Mouse (Mus musculus) heart, embryonic 15.5 days (tissue): ENCODE measurements around the gene Zbtb21. TPM values are rescaled to one million over a fixed set of nuclear protein-coding genes. Genes with fewer than 3 reads are reported as not detected.

Source experiments
- ATAC-seq: fragments of 200-750 bp; cut with Nextera tagmentation; replicated peaks from 2 replicates; pipeline ENCODE4 v1.8.0; 2017; ENCODE audit warnings: low read depth, moderate TSS enrichment; ENCODE audit not compliant: insufficient number of reproducible peaks, insufficient read depth, low FRiP score
- H3K27ac ChIP-seq: fragments of 300-500 bp; sonication (generic); 2 replicates; pipeline ENCODE4 v1.5.1; 2015; ENCODE audit warnings: mild to moderate bottlenecking, inconsistent platforms
- H3K27me3 ChIP-seq: fragments of 300-500 bp; sonication (generic); 2 replicates; pipeline ENCODE4 v1.6.1; 2015; ENCODE audit warnings: inconsistent platforms
- H3K36me3 ChIP-seq: fragments of 300-500 bp; sonication (generic); 2 replicates; pipeline ENCODE4 v1.6.1; 2015; ENCODE audit warnings: mild to moderate bottlenecking, inconsistent platforms
- H3K4me1 ChIP-seq: fragments of 300-500 bp; sonication (generic); replicated peaks from 2 replicates; pipeline ENCODE4 v1.6.1; 2015; ENCODE audit warnings: inconsistent platforms
- H3K4me2 ChIP-seq: fragments of 300-500 bp; sonication (generic); 2 replicates; pipeline ENCODE4 v1.6.1; 2015; ENCODE audit warnings: inconsistent platforms, mild to moderate bottlenecking, moderate library complexity
- H3K4me3 ChIP-seq: fragments of 300-500 bp; sonication (generic); 2 replicates; pipeline ENCODE4 v1.5.1; 2015; ENCODE audit warnings: mild to moderate bottlenecking, inconsistent platforms
- H3K9ac ChIP-seq: fragments of 300-500 bp; sonication (generic); 2 replicates; pipeline ENCODE4 v1.6.1; 2015; ENCODE audit warnings: mild to moderate bottlenecking, inconsistent platforms
- H3K9me3 ChIP-seq: fragments of 300-500 bp; sonication (generic); replicated peaks from 2 replicates; pipeline ENCODE4 v1.6.1; 2016; ENCODE audit warnings: inconsistent platforms
- WGBS: fragments of 180-500 bp; shearing (Covaris S2); methylation state at CpG from one replicate; pipeline ENCODE4 v1.1.7; 2015; ENCODE audit warnings: mixed read lengths; 5-methylcytosine and 5-hydroxymethylcytosine counted together
- polyA plus RNA-seq: library from polyadenylated mRNA; unstranded; fragments of >200 nt; fragmentation: Nextera tagmentation; extraction: Ambion mirVana; gene quantifications from 2 replicates; pipeline ENCODE4 v1.2.1, GENCODE M21; 2015

The Zbtb21 gene
- polyA plus RNA-seq, 1 experiment from 2014 or later, result 6.4 TPM

- no peak for ATAC-seq
- no peak overlapping the region for H3K27ac ChIP-seq
- H3K27me3 ChIP-seq, result no peaks in the 10 kb centered on the region
- no peak overlapping the region for H3K4me2 ChIP-seq
- 0 out of 2 replicates have a peak, but pooled peaks cover 2% of the 10 kb centered on the region for H3K36me3 ChIP-seq
- no peaks in the 10 kb centered on the region for H3K4me1 ChIP-seq
- no peaks in the 10 kb centered on the region for H3K9me3 ChIP-seq
- H3K4me3 ChIP-seq, result no peak overlapping the region
- no peak overlapping the region for H3K9ac ChIP-seq
Measured at GRCm38 (mm10) chr16:97941844-97942243, 20.6 kb downstream of the Zbtb21 start.

- no peak for ATAC-seq
- no peaks in the 10 kb centered on the region for H3K9me3 ChIP-seq
- H3K9ac ChIP-seq, result no peak overlapping the region
- no peak overlapping the region for H3K27ac ChIP-seq
- H3K4me2 ChIP-seq, result no peak overlapping the region
- 0 out of 2 replicates have a peak, but pooled peaks cover 2% of the 10 kb centered on the region for H3K36me3 ChIP-seq
- H3K4me1 ChIP-seq, result no peaks in the 10 kb centered on the region
- no peaks in the 10 kb centered on the region for H3K27me3 ChIP-seq
- H3K4me3 ChIP-seq, result no peak overlapping the region
- WGBS, result 86% methylated on average over 3 of the region's 3 CpGs
Measured at GRCm38 (mm10) chr16:97940471-97940973, 21.9 kb downstream of the Zbtb21 start.

GRCm38 (mm10) chr16:97935815-97936214 is 26.6 kb downstream of the Zbtb21 start:
- WGBS, result 75% methylated on average over 3 of the region's 3 CpGs
- H3K4me1 ChIP-seq, result peaks cover 2% of the 10 kb centered on the region; the same call in 1 of the 2 replicates
- H3K27ac ChIP-seq, result no peak overlapping the region
- no peak overlapping the region for H3K4me3 ChIP-seq
- ATAC-seq, result no peak
- H3K9ac ChIP-seq, result no peak overlapping the region
- H3K4me2 ChIP-seq, result no peak overlapping the region
- H3K9me3 ChIP-seq, result no peaks in the 10 kb centered on the region
- H3K27me3 ChIP-seq, result no peaks in the 10 kb centered on the region
- no peaks in the 10 kb centered on the region for H3K36me3 ChIP-seq

GRCm38 (mm10) chr16:97930231-97930630 is 32.2 kb downstream of the Zbtb21 start:
- Histone ChIP-seq H3K4me1 (peaks cover 2% of the 10 kb centered on the region; the same call in 1 of the 2 replicates), H3K4me2 (no peak overlapping the region), H3K27ac (no peak overlapping the region), H3K4me3 (no peak overlapping the region), H3K36me3 (no peaks in the 10 kb centered on the region), H3K9ac (no peak overlapping the region), H3K9me3 (no peaks in the 10 kb centered on the region), H3K27me3 (no peaks in the 10 kb centered on the region)
- ATAC-seq, result no peak

GRCm38 (mm10) chr16:97929520-97929919 is 32.9 kb downstream of the Zbtb21 start:
- no peak for ATAC-seq
- WGBS, result 53% methylated on average over 1 of the region's 1 CpGs

GRCm38 (mm10) chr16:97927331-97927938 is 35.0 kb downstream of the Zbtb21 start:
- Histone ChIP-seq H3K4me2 (no peak overlapping the region), H3K9me3 (no peaks in the 10 kb centered on the region), H3K36me3 (no peaks in the 10 kb centered on the region), H3K4me3 (no peak overlapping the region), H3K9ac (no peak overlapping the region), H3K27me3 (no peaks in the 10 kb centered on the region), H3K4me1 (peaks cover 9% of the 10 kb centered on the region; the same call in 1 of the 2 replicates), H3K27ac (no peak overlapping the region)
- WGBS, result 78% methylated on average over 3 of the region's 3 CpGs
- no peak for ATAC-seq

More at GRCm38 (mm10) chr16:97929520-97929919, 32.9 kb downstream of the Zbtb21 start:
- Histone ChIP-seq H3K27ac (no peak overlapping the region), H3K4me3 (no peak overlapping the region), H3K4me2 (no peak overlapping the region), H3K9me3 (no peaks in the 10 kb centered on the region), H3K27me3 (no peaks in the 10 kb centered on the region), H3K9ac (no peak overlapping the region), H3K4me1 (peaks cover 2% of the 10 kb centered on the region; the same call in 1 of the 2 replicates), H3K36me3 (no peaks in the 10 kb centered on the region)

- Histone ChIP-seq H3K9me3 (no peaks in the 10 kb centered on the region), H3K27me3 (no peaks in the 10 kb centered on the region), H3K27ac (no peak overlapping the region), H3K4me2 (no peak overlapping the region), H3K36me3 (no peaks in the 10 kb centered on the region), H3K4me1 (peaks cover 12% of the 10 kb centered on the region; the same call in 1 of the 2 replicates), H3K4me3 (no peak overlapping the region), H3K9ac (no peak overlapping the region)
- WGBS, result 82% methylated on average over 9 of the region's 9 CpGs
- no peak for ATAC-seq
Measured at GRCm38 (mm10) chr16:97926381-97926780, 36.0 kb downstream of the Zbtb21 start.

- no peak overlapping the region for H3K9ac ChIP-seq
- H3K4me3 ChIP-seq, result no peak overlapping the region
- no peak for ATAC-seq
- no peaks in the 10 kb centered on the region for H3K27me3 ChIP-seq
- H3K4me2 ChIP-seq, result no peak overlapping the region
- WGBS, result 73% methylated on average over 2 of the region's 2 CpGs
- H3K9me3 ChIP-seq, result no peaks in the 10 kb centered on the region
- H3K27ac ChIP-seq, result no peak overlapping the region
- H3K36me3 ChIP-seq, result no peaks in the 10 kb centered on the region
- peaks cover 16% of the 10 kb centered on the region; the same call in 1 of the 2 replicates for H3K4me1 ChIP-seq
Measured at GRCm38 (mm10) chr16:97925760-97926159, 36.7 kb downstream of the Zbtb21 start.

- Histone ChIP-seq H3K9ac (no peak overlapping the region), H3K27ac (no peak overlapping the region), H3K4me3 (no peak overlapping the region), H3K4me2 (no peak overlapping the region), H3K9me3 (no peaks in the 10 kb centered on the region), H3K4me1 (peaks cover 24% of the 10 kb centered on the region), H3K27me3 (no peaks in the 10 kb centered on the region), H3K36me3 (no peaks in the 10 kb centered on the region)
- ATAC-seq, result no peak
- WGBS, result 71% methylated on average over 1 of the region's 1 CpGs
Measured at GRCm38 (mm10) chr16:97923700-97924099, 38.7 kb downstream of the Zbtb21 start.

GRCm38 (mm10) chr16:97922779-97923126 is 39.7 kb downstream of the Zbtb21 start:
- peak; percentile 37 for ATAC-seq
- Histone ChIP-seq H3K4me2 (peak overlapping the region; percentile 78), H3K36me3 (no peaks in the 10 kb centered on the region), H3K4me3 (peak overlapping the region; percentile 77), H3K9me3 (no peaks in the 10 kb centered on the region), H3K9ac (peak overlapping the region; percentile 81), H3K27ac (peak overlapping the region; percentile 87; the same call in 1 of the 2 replicates), H3K4me1 (peaks cover 24% of the 10 kb centered on the region), H3K27me3 (no peaks in the 10 kb centered on the region)
- 1% methylated on average over 9 of the region's 9 CpGs for WGBS

GRCm38 (mm10) chr16:97921961-97922778 is 40.3 kb downstream of the Zbtb21 start:
- peaks cover 24% of the 10 kb centered on the region for H3K4me1 ChIP-seq
- peak overlapping the region; percentile 78 for H3K4me2 ChIP-seq
- no peaks in the 10 kb centered on the region for H3K36me3 ChIP-seq
- H3K4me3 ChIP-seq, result peak overlapping the region; percentile 77
- H3K27ac ChIP-seq, result peak overlapping the region; percentile 87
- no peaks in the 10 kb centered on the region for H3K9me3 ChIP-seq
- ATAC-seq, result peak; percentile 92
- H3K9ac ChIP-seq, result peak overlapping the region; percentile 81
- under 1% methylated on average over 74 of the region's 75 CpGs for WGBS
- no peaks in the 10 kb centered on the region for H3K27me3 ChIP-seq
